Mouse (Mus musculus): Measurements from ENCODE around the gene Net1.

- TF ChIP-seq POLR2A (IDR thresholded peaks at IDR 0.05; ENCODE audit: low read depth, low read length) (no peak), CTCF (conservative IDR thresholded peaks at IDR 0.05; ENCODE audit: insufficient read depth, insufficient read length, low read depth, low read length) (no peak)
Observed at GRCm38 (mm10) chr13:3877679-3878220, 40.3 kb downstream of the Net1 start.

Data from kidney, adult 2 months (tissue).